Mouse (Mus musculus): ENCODE results near the gene Rab40c. TPM values are rescaled to one million over a fixed set of nuclear protein-coding genes. Genes with fewer than 3 reads are reported as not detected.

Rab40c gene
- polyA plus RNA-seq, 1 experiment from 2014 or later, result 25.1 TPM

GRCm38 (mm10) chr17:25949981-25950380, 30.5 kb upstream of the Rab40c start:
- Histone ChIP-seq H3K4me1 (ENCODE audit: control insufficient read depth, insufficient read depth, low read length) (0 out of 2 replicates have a peak, but pooled peaks cover 3% of the 10 kb centered on the region), H3K27me3 (ENCODE audit: control insufficient read depth, insufficient read depth, low read length) (peaks cover 33% of the 10 kb centered on the region), H3K9ac (replicated peaks; ENCODE audit: low read depth, low read length) (no peak overlapping the region), H3K27ac (ENCODE audit: low read depth, low read length) (no peak overlapping the region), H3K4me3 (ENCODE audit: low read depth, low read length) (no peak overlapping the region), H3K36me3 (ENCODE audit: control insufficient read depth, insufficient read depth, low read length) (no peaks in the 10 kb centered on the region), H3K9me3 (ENCODE audit: control insufficient read depth, low read length) (no peaks in the 10 kb centered on the region), H3K4me2 (ENCODE audit: low read depth, low read length) (no peak overlapping the region)
- WGBS, result 83% methylated on average over 5 of the region's 5 CpGs
- no peak for ATAC-seq (ENCODE audit: low read depth)

GRCm38 (mm10) chr17:25948051-25948450, 28.5 kb upstream of the Rab40c start:
- ATAC-seq (ENCODE audit: low read depth), result no peak
- Histone ChIP-seq H3K27ac (ENCODE audit: low read depth, low read length) (no peak overlapping the region), H3K36me3 (ENCODE audit: control insufficient read depth, insufficient read depth, low read length) (no peaks in the 10 kb centered on the region), H3K4me1 (ENCODE audit: control insufficient read depth, insufficient read depth, low read length) (0 out of 2 replicates have a peak, but pooled peaks cover 3% of the 10 kb centered on the region), H3K4me2 (ENCODE audit: low read depth, low read length) (no peak overlapping the region), H3K9ac (replicated peaks; ENCODE audit: low read depth, low read length) (no peak overlapping the region), H3K9me3 (ENCODE audit: control insufficient read depth, low read length) (no peaks in the 10 kb centered on the region), H3K4me3 (ENCODE audit: low read depth, low read length) (no peak overlapping the region), H3K27me3 (ENCODE audit: control insufficient read depth, insufficient read depth, low read length) (peaks cover 30% of the 10 kb centered on the region)
- 81% methylated on average over 8 of the region's 8 CpGs for WGBS

GRCm38 (mm10) chr17:25947576-25947975, 28.0 kb upstream of the Rab40c start:
- Histone ChIP-seq H3K9me3 (ENCODE audit: control insufficient read depth, low read length) (no peaks in the 10 kb centered on the region), H3K4me2 (ENCODE audit: low read depth, low read length) (no peak overlapping the region), H3K4me1 (ENCODE audit: control insufficient read depth, insufficient read depth, low read length) (0 out of 2 replicates have a peak, but pooled peaks cover 3% of the 10 kb centered on the region), H3K36me3 (ENCODE audit: control insufficient read depth, insufficient read depth, low read length) (no peaks in the 10 kb centered on the region), H3K9ac (replicated peaks; ENCODE audit: low read depth, low read length) (no peak overlapping the region), H3K27me3 (ENCODE audit: control insufficient read depth, insufficient read depth, low read length) (peaks cover 26% of the 10 kb centered on the region), H3K4me3 (ENCODE audit: low read depth, low read length) (no peak overlapping the region), H3K27ac (ENCODE audit: low read depth, low read length) (no peak overlapping the region)
- no peak for ATAC-seq (ENCODE audit: low read depth)
- 82% methylated on average over 4 of the region's 4 CpGs for WGBS

GRCm38 (mm10) chr17:25946891-25947290, 27.4 kb upstream of the Rab40c start:
- Histone ChIP-seq H3K4me2 (ENCODE audit: low read depth, low read length) (no peak overlapping the region), H3K36me3 (ENCODE audit: control insufficient read depth, insufficient read depth, low read length) (no peaks in the 10 kb centered on the region), H3K4me1 (ENCODE audit: control insufficient read depth, insufficient read depth, low read length) (0 out of 2 replicates have a peak, but pooled peaks cover under 1% of the 10 kb centered on the region), H3K27me3 (ENCODE audit: control insufficient read depth, insufficient read depth, low read length) (peaks cover 19% of the 10 kb centered on the region), H3K9ac (replicated peaks; ENCODE audit: low read depth, low read length) (no peak overlapping the region), H3K27ac (ENCODE audit: low read depth, low read length) (no peak overlapping the region), H3K9me3 (ENCODE audit: control insufficient read depth, low read length) (no peaks in the 10 kb centered on the region), H3K4me3 (ENCODE audit: low read depth, low read length) (no peak overlapping the region)
- ATAC-seq (ENCODE audit: low read depth), result no peak
- 79% methylated on average over 8 of the region's 8 CpGs for WGBS

- Histone ChIP-seq H3K4me3 (ENCODE audit: low read depth, low read length) (no peak overlapping the region), H3K27ac (ENCODE audit: low read depth, low read length) (no peak overlapping the region), H3K36me3 (ENCODE audit: control insufficient read depth, insufficient read depth, low read length) (no peaks in the 10 kb centered on the region), H3K9ac (replicated peaks; ENCODE audit: low read depth, low read length) (no peak overlapping the region), H3K4me2 (ENCODE audit: low read depth, low read length) (no peak overlapping the region), H3K4me1 (ENCODE audit: control insufficient read depth, insufficient read depth, low read length) (no peaks in the 10 kb centered on the region), H3K27me3 (ENCODE audit: control insufficient read depth, insufficient read depth, low read length) (peaks cover 14% of the 10 kb centered on the region), H3K9me3 (ENCODE audit: control insufficient read depth, low read length) (no peaks in the 10 kb centered on the region)
- WGBS, result 80% methylated on average over 7 of the region's 7 CpGs
- no peak for ATAC-seq (ENCODE audit: low read depth)
Measured at GRCm38 (mm10) chr17:25946349-25946748, 26.8 kb upstream of the Rab40c start.

GRCm38 (mm10) chr17:25945517-25946155, 26.1 kb upstream of the Rab40c start:
- Histone ChIP-seq H3K4me1 (ENCODE audit: control insufficient read depth, insufficient read depth, low read length) (peaks cover 6% of the 10 kb centered on the region; the same call in 1 of the 2 replicates), H3K27ac (ENCODE audit: low read depth, low read length) (no peak overlapping the region), H3K27me3 (ENCODE audit: control insufficient read depth, insufficient read depth, low read length) (peaks cover 9% of the 10 kb centered on the region), H3K4me2 (ENCODE audit: low read depth, low read length) (no peak overlapping the region), H3K4me3 (ENCODE audit: low read depth, low read length) (no peak overlapping the region), H3K9me3 (ENCODE audit: control insufficient read depth, low read length) (no peaks in the 10 kb centered on the region), H3K9ac (replicated peaks; ENCODE audit: low read depth, low read length) (no peak overlapping the region), H3K36me3 (ENCODE audit: control insufficient read depth, insufficient read depth, low read length) (no peaks in the 10 kb centered on the region)
- ATAC-seq (ENCODE audit: low read depth), result no peak
- WGBS, result 55% methylated on average over 9 of the region's 9 CpGs

GRCm38 (mm10) chr17:25944366-25945163, 25.0 kb upstream of the Rab40c start, which contains the start of the genes Pigq and Nhlrc4:
Gene Pigq (minus strand): TSS chr17:25944936.
Gene Nhlrc4 (minus strand): TSS chr17:25944961.
- H3K27ac ChIP-seq (ENCODE audit: low read depth, low read length), result no peak within 1 kb of the TSS
- 55% methylated on average over 6 of the region's 6 CpGs for WGBS
- H3K4me3 ChIP-seq (ENCODE audit: low read depth, low read length), result no peak within 1 kb of the TSS

GRCm38 (mm10) chr17:25943769-25944168, 24.2 kb upstream of the Rab40c start:
- Histone ChIP-seq H3K4me1 (ENCODE audit: control insufficient read depth, insufficient read depth, low read length) (peaks cover 10% of the 10 kb centered on the region; the same call in 1 of the 2 replicates), H3K9ac (replicated peaks; ENCODE audit: low read depth, low read length) (no peak overlapping the region), H3K27ac (ENCODE audit: low read depth, low read length) (no peak overlapping the region), H3K4me2 (ENCODE audit: low read depth, low read length) (no peak overlapping the region), H3K9me3 (ENCODE audit: control insufficient read depth, low read length) (no peaks in the 10 kb centered on the region), H3K36me3 (ENCODE audit: control insufficient read depth, insufficient read depth, low read length) (no peaks in the 10 kb centered on the region), H3K27me3 (ENCODE audit: control insufficient read depth, insufficient read depth, low read length) (no peaks in the 10 kb centered on the region), H3K4me3 (ENCODE audit: low read depth, low read length) (no peak overlapping the region)
- ATAC-seq (ENCODE audit: low read depth), result no peak
- 80% methylated on average over 9 of the region's 9 CpGs for WGBS

More at GRCm38 (mm10) chr17:25944366-25945163, 25.0 kb upstream of the Rab40c start, which contains the start of the genes Pigq and Nhlrc4:
- no peak for ATAC-seq (ENCODE audit: low read depth)
- Histone ChIP-seq H3K4me1 (ENCODE audit: control insufficient read depth, insufficient read depth, low read length) (peaks cover 10% of the 10 kb centered on the region; the same call in 1 of the 2 replicates), H3K9ac (replicated peaks; ENCODE audit: low read depth, low read length) (no peak within 1 kb of the TSS), H3K4me2 (ENCODE audit: low read depth, low read length) (no peak within 1 kb of the TSS), H3K27me3 (ENCODE audit: control insufficient read depth, insufficient read depth, low read length) (no peaks in the 10 kb centered on the region), H3K9me3 (ENCODE audit: control insufficient read depth, low read length) (no peaks in the 10 kb centered on the region), H3K36me3 (ENCODE audit: control insufficient read depth, insufficient read depth, low read length) (no peaks in the 10 kb centered on the region)

- WGBS, result 84% methylated on average over 3 of the region's 3 CpGs
- H3K27me3 ChIP-seq (ENCODE audit: control insufficient read depth, insufficient read depth, low read length), result no peaks in the 10 kb centered on the region
- no peak overlapping the region for H3K4me3 ChIP-seq (ENCODE audit: low read depth, low read length)
- no peak overlapping the region for H3K4me2 ChIP-seq (ENCODE audit: low read depth, low read length)
- H3K9me3 ChIP-seq (ENCODE audit: control insufficient read depth, low read length), result no peaks in the 10 kb centered on the region
- H3K27ac ChIP-seq (ENCODE audit: low read depth, low read length), result no peak overlapping the region
- ATAC-seq (ENCODE audit: low read depth), result no peak
- H3K9ac ChIP-seq (replicated peaks; ENCODE audit: low read depth, low read length), result no peak overlapping the region
- peaks cover 10% of the 10 kb centered on the region; the same call in 1 of the 2 replicates for H3K4me1 ChIP-seq (ENCODE audit: control insufficient read depth, insufficient read depth, low read length)
- no peaks in the 10 kb centered on the region for H3K36me3 ChIP-seq (ENCODE audit: control insufficient read depth, insufficient read depth, low read length)
Measured at GRCm38 (mm10) chr17:25943221-25943620, 23.7 kb upstream of the Rab40c start.
